Mouse (Mus musculus) midbrain, embryonic 16.5 days (tissue): ENCODE data around the gene Phox2b. TPM values are rescaled to one million over a fixed set of nuclear protein-coding genes. Genes with fewer than 3 reads are reported as not detected.

ENCODE experiments used
- ATAC-seq: fragments of 200-750 bp; cut with Nextera tagmentation; 2 replicates; pipeline ENCODE4 v1.8.0; 2017; ENCODE audit warnings: moderate TSS enrichment
- H3K27ac ChIP-seq: fragments of 300-500 bp; sonication (generic); 2 replicates; pipeline ENCODE4 v1.5.1; 2014; ENCODE audit warnings: mild to moderate bottlenecking, low read length, mixed read lengths
- H3K27me3 ChIP-seq: fragments of 300-500 bp; sonication (generic); 2 replicates; pipeline ENCODE4 v1.6.1; 2014; ENCODE audit warnings: low read depth, low read length, mixed read lengths; ENCODE audit not compliant: control insufficient read depth, insufficient read depth
- H3K36me3 ChIP-seq: fragments of 300-500 bp; sonication (generic); 2 replicates; pipeline ENCODE4 v1.6.1; 2014; ENCODE audit warnings: mild to moderate bottlenecking, low read length, moderate library complexity, mixed read lengths; ENCODE audit not compliant: control insufficient read depth, insufficient read depth
- H3K4me1 ChIP-seq: fragments of 300-500 bp; sonication (generic); 2 replicates; pipeline ENCODE4 v1.6.1; 2014; ENCODE audit warnings: mild to moderate bottlenecking, low read length, mixed read lengths; ENCODE audit not compliant: control insufficient read depth, insufficient read depth
- H3K4me2 ChIP-seq: fragments of 300-500 bp; sonication (generic); 2 replicates; pipeline ENCODE4 v1.6.1; 2014; ENCODE audit warnings: mild to moderate bottlenecking, low read length, mixed read lengths
- H3K4me3 ChIP-seq: fragments of 300-500 bp; sonication (generic); 2 replicates; pipeline ENCODE4 v1.5.1; 2014; ENCODE audit warnings: low read depth, mild to moderate bottlenecking, low read length, moderate library complexity, mixed read lengths
- H3K9ac ChIP-seq: fragments of 300-500 bp; sonication (generic); 2 replicates; pipeline ENCODE4 v1.6.1; 2014; ENCODE audit warnings: low read depth, low read length, mixed read lengths
- H3K9me3 ChIP-seq: fragments of 300-500 bp; sonication (generic); replicated peaks from 2 replicates; pipeline ENCODE4 v1.6.1; 2014; ENCODE audit warnings: mild to moderate bottlenecking, low read length, mixed read lengths; ENCODE audit not compliant: control insufficient read depth, poor library complexity, severe bottlenecking
- WGBS: fragments of 180-500 bp; shearing (Covaris S2); extraction: QIAGEN DNeasy Blood & Tissue Kit; methylation state at CpG from one replicate; pipeline ENCODE4 v1.1.7; 2014; 5-methylcytosine and 5-hydroxymethylcytosine counted together
- microRNA-seq: library from miRNA; unstranded; fragments of <30 nt; microRNA quantifications from one replicate; pipeline ENCODE4, GENCODE M21; 2017
- polyA plus RNA-seq: library from polyadenylated mRNA; unstranded; fragments of >200 nt; fragmentation: Nextera tagmentation; extraction: Ambion mirVana; gene quantifications from 2 replicates; pipeline ENCODE4 v1.2.1, GENCODE M21; 2015

The Phox2b gene
- polyA plus RNA-seq, 1 experiment from 2014 or later, result 1.5 TPM

- Histone ChIP-seq H3K9me3 (no peaks in the 10 kb centered on the region), H3K9ac (no peak overlapping the region), H3K27me3 (no peaks in the 10 kb centered on the region), H3K27ac (no peak overlapping the region), H3K36me3 (no peaks in the 10 kb centered on the region), H3K4me2 (no peak overlapping the region), H3K4me1 (no peaks in the 10 kb centered on the region), H3K4me3 (no peak overlapping the region)
- ATAC-seq, result peak; percentile 76
- WGBS, result 17% methylated on average over 4 of the region's 4 CpGs
These were observed 51.1 kb downstream of the Phox2b start for GRCm38 (mm10) chr5:67048003-67048402.

Small RNA genes within 50 kb of the gene (microRNA-seq; reads per million reads assigned to microRNA genes)
- gene Gm23841, result not detected

Other genes starting within 250 kb of the Phox2b start
- 67.5 and 77.0 TPM in 2 replicates for gene Tmem33, start 161.3 kb upstream of the Phox2b start, polyA plus RNA-seq
- 174 and 183 TPM in 2 replicates for gene Slc30a9, start 207.7 kb upstream of the Phox2b start, polyA plus RNA-seq